Mouse (Mus musculus): ENCODE data around the gene Pax7.

The Pax7 gene

GRCm38 (mm10) chr4:139747190-139747936 lies 86.0 kb downstream of the Pax7 start:
- DNase-seq (ENCODE audit: low spot score), result no peak

- DNase-seq (ENCODE audit: low spot score), result no peak
These were observed 87.2 kb downstream of the Pax7 start for GRCm38 (mm10) chr4:139746177-139746576.

GRCm38 (mm10) chr4:139744765-139745395 lies 88.4 kb downstream of the Pax7 start:
- DNase-seq (ENCODE audit: low spot score), result no peak

GRCm38 (mm10) chr4:139743626-139744025 lies 89.7 kb downstream of the Pax7 start:
- DNase-seq (ENCODE audit: low spot score), result no peak

- no peak for DNase-seq (ENCODE audit: low spot score)
These were observed 96.3 kb downstream of the Pax7 start for GRCm38 (mm10) chr4:139737035-139737434.

GRCm38 (mm10) chr4:139727101-139727500 lies 106.2 kb downstream of the Pax7 start:
- no peak for DNase-seq (ENCODE audit: low spot score)

GRCm38 (mm10) chr4:139725421-139725820 lies 107.9 kb downstream of the Pax7 start:
- DNase-seq (ENCODE audit: low spot score), result no peak

GRCm38 (mm10) chr4:139724296-139724695 lies 109.0 kb downstream of the Pax7 start:
- DNase-seq (ENCODE audit: low spot score), result no peak

GRCm38 (mm10) chr4:139718978-139719377 lies 114.3 kb downstream of the Pax7 start:
- DNase-seq (ENCODE audit: low spot score), result no peak

- no peak for DNase-seq (ENCODE audit: low spot score)
These were observed 116.7 kb downstream of the Pax7 start for GRCm38 (mm10) chr4:139716477-139717169.

GRCm38 (mm10) chr4:139715241-139715932 lies 117.9 kb downstream of the Pax7 start:
- no peak for DNase-seq (ENCODE audit: low spot score)

GRCm38 (mm10) chr4:139710467-139711334 lies 122.6 kb downstream of the Pax7 start:
- DNase-seq (ENCODE audit: low spot score), result no peak

GRCm38 (mm10) chr4:139705986-139706385 lies 127.3 kb downstream of the Pax7 start:
- DNase-seq (ENCODE audit: low spot score), result no peak

- no peak for DNase-seq (ENCODE audit: low spot score)
These were observed 129.9 kb downstream of the Pax7 start for GRCm38 (mm10) chr4:139703468-139703867.

- no peak for DNase-seq (ENCODE audit: low spot score)
These were observed 130.4 kb downstream of the Pax7 start for GRCm38 (mm10) chr4:139702914-139703313.

GRCm38 (mm10) chr4:139698602-139699001 lies 134.7 kb downstream of the Pax7 start:
- DNase-seq (ENCODE audit: low spot score), result no peak

GRCm38 (mm10) chr4:139697755-139698154 lies 135.6 kb downstream of the Pax7 start:
- DNase-seq (ENCODE audit: low spot score), result no peak

- DNase-seq (ENCODE audit: low spot score), result no peak
These were observed 140.0 kb downstream of the Pax7 start for GRCm38 (mm10) chr4:139693315-139693714.

GRCm38 (mm10) chr4:139689627-139690269 lies 143.6 kb downstream of the Pax7 start:
- no peak for DNase-seq (ENCODE audit: low spot score)

GRCm38 (mm10) chr4:139688058-139688457 lies 145.3 kb downstream of the Pax7 start:
- no peak for DNase-seq (ENCODE audit: low spot score)
